In genomic region chr4:64901091-64901845, GRCm38 (mm10) we compare ENCODE assay signal across 11 mouse cellular contexts.
DNase-seq lines count a peak whose midpoint lies in the region; ATAC-seq and TF ChIP-seq lines count a peak whose summit lies in the region.
"Had no signal": no experiment of that assay in that cellular context is flagged by ENCODE, and none has a peak within 500 bp of the region (broad histone marks: within the 10 kb centered on the region; RNA-seq: fewer than 3 reads in every experiment).

No protein-coding gene starts in this region.

- no peaks in the 10 kb centered on the region for H3K36me3 ChIP-seq in lung, embryonic 15.5 days
- H3K36me3 ChIP-seq in liver, embryonic 12.5 days, result no peaks in the 10 kb centered on the region
- H3K36me3 ChIP-seq: embryonic facial prominence, embryonic 12.5 days had no signal

- H3K9me3 ChIP-seq in lung, embryonic 15.5 days, result no peaks in the 10 kb centered on the region
- H3K9me3 ChIP-seq in liver, embryonic 12.5 days (replicated peaks), result no peaks in the 10 kb centered on the region
- H3K9me3 ChIP-seq: embryonic facial prominence, embryonic 12.5 days had no signal

- no peaks in the 10 kb centered on the region for H3K4me1 ChIP-seq in lung, embryonic 15.5 days
- no peaks in the 10 kb centered on the region for H3K4me1 ChIP-seq in cerebellum, adult 2 months (ENCODE audit: control insufficient read depth, insufficient read depth, low read length)
- no peaks in the 10 kb centered on the region for H3K4me1 ChIP-seq in liver, embryonic 12.5 days
- H3K4me1 ChIP-seq: embryonic facial prominence, embryonic 12.5 days had no signal

- TF ChIP-seq CTCF in cerebellum, adult 2 months (IDR thresholded peaks at IDR 0.05; ENCODE audit: borderline replicate concordance, insufficient read depth, low read depth, low read length), result no peak

- ATAC-seq in lung, embryonic 15.5 days (ENCODE audit: borderline replicate concordance, extremely low read depth, low FRiP score, low TSS enrichment), result peak; percentile 94
- no peak for ATAC-seq in liver, embryonic 12.5 days

- no peak for TF ChIP-seq POLR2A in cerebellum, adult 2 months (IDR thresholded peaks at IDR 0.05; ENCODE audit: borderline replicate concordance, insufficient read depth, low read length)

- H3K4me2 ChIP-seq in lung, embryonic 15.5 days, result no peak overlapping the region
- H3K4me2 ChIP-seq in liver, embryonic 12.5 days, result no peak overlapping the region
- H3K4me2 ChIP-seq: embryonic facial prominence, embryonic 12.5 days had no signal

- peak; percentile 3 to 8 for DNase-seq in urinary bladder, adult 18-20 months (ENCODE audit: low spot score in 2 of 2)
- no peak for DNase-seq in urinary bladder, adult 2 months (ENCODE audit: low spot score)
- peak; percentile 16 for DNase-seq in heart, adult 8-10 months (ENCODE audit: low spot score)
- DNase-seq in cerebellum, adult 2 months, result no peak
- DNase-seq in adrenal gland, postnatal 4 days (ENCODE audit: low spot score in 2 of 2), result no peak
- no peak for DNase-seq in thymus, postnatal 14 days
- DNase-seq: gastrocnemius, postnatal 14 days; kidney, adult 11 months had no signal

- H3K4me3 ChIP-seq in lung, embryonic 15.5 days, result no peak overlapping the region
- no peak overlapping the region for H3K4me3 ChIP-seq in cerebellum, adult 2 months (replicated peaks; ENCODE audit: insufficient read depth, low read depth, low read length)
- no peak overlapping the region for H3K4me3 ChIP-seq in liver, embryonic 12.5 days
- H3K4me3 ChIP-seq: embryonic facial prominence, embryonic 12.5 days had no signal

- H3K27ac ChIP-seq in lung, embryonic 15.5 days, result peak overlapping the region; percentile 32; the same call in 1 of the 2 replicates
- H3K27ac ChIP-seq in cerebellum, adult 2 months (ENCODE audit: insufficient read depth, low read length), result no peak overlapping the region
- H3K27ac ChIP-seq in liver, embryonic 12.5 days, result no peak overlapping the region
- H3K27ac ChIP-seq: embryonic facial prominence, embryonic 12.5 days had no signal

- H3K27me3 ChIP-seq in lung, embryonic 15.5 days, result no peaks in the 10 kb centered on the region
- H3K27me3 ChIP-seq in cerebellum, adult 2 months (ENCODE audit: control insufficient read depth, insufficient read depth, low read length), result no peaks in the 10 kb centered on the region
- H3K27me3 ChIP-seq in liver, embryonic 12.5 days (replicated peaks), result no peaks in the 10 kb centered on the region
- H3K27me3 ChIP-seq: embryonic facial prominence, embryonic 12.5 days had no signal

- no peak overlapping the region for H3K9ac ChIP-seq in lung, embryonic 15.5 days
- H3K9ac ChIP-seq in liver, embryonic 12.5 days, result no peak overlapping the region
- H3K9ac ChIP-seq: embryonic facial prominence, embryonic 12.5 days had no signal

- WGBS in lung, embryonic 15.5 days, result 35% methylated on average over 5 of the region's 5 CpGs
- 74% methylated on average over 5 of the region's 5 CpGs for WGBS in cerebellum, adult 2 months
- WGBS in liver, embryonic 12.5 days (ENCODE audit: insufficient replicate concordance), result 52% methylated on average over 5 of the region's 5 CpGs

Comparison
In these comparisons a context has a peak if more than half of its experiments do, and no peak if none do; other contexts are left out.
1. DNase-seq: peak in urinary bladder, adult 18-20 months (2 of 2) and heart, adult 8-10 months (single experiment); none in urinary bladder, adult 2 months (single experiment), cerebellum, adult 2 months (0 of 2), adrenal gland, postnatal 4 days (0 of 2) and thymus, postnatal 14 days (single experiment).